Mouse (Mus musculus): ENCODE data around the gene Flt3l. TPM values are rescaled to one million over a fixed set of nuclear protein-coding genes. Genes with fewer than 3 reads are reported as not detected.

The Flt3l gene
- total RNA-seq, 1 experiment from 2014 or later, result 35.3 TPM

- ATAC-seq (replicated peaks; ENCODE audit: insufficient number of reproducible peaks, low FRiP score, low TSS enrichment, poor library complexity, severe bottlenecking), result no peak
Observed at GRCm38 (mm10) chr7:45090251-45090977, 45.8 kb downstream of the Flt3l start.

DNA sequence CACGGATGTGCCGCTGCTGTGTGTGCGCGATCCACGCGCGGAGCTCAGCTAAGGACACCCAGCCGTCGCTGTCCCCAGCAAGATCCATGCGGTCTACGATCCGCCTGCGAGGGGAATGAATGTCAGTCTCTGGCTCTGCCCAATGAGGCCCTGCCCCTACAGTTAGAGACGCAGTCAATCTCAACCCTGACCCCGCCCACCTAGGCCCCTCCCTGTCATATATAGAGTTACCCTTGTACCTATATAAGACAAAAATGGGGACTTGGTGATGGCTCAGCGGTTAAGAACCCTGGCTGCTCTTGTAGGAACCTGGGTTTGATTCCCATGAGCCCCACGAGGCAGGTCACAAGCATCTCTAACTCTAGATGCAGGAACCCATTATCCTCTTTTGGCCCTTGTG, 47.6 kb downstream of the Flt3l start:
- no peak for ATAC-seq (replicated peaks; ENCODE audit: insufficient number of reproducible peaks, low FRiP score, low TSS enrichment, poor library complexity, severe bottlenecking)

DNA sequence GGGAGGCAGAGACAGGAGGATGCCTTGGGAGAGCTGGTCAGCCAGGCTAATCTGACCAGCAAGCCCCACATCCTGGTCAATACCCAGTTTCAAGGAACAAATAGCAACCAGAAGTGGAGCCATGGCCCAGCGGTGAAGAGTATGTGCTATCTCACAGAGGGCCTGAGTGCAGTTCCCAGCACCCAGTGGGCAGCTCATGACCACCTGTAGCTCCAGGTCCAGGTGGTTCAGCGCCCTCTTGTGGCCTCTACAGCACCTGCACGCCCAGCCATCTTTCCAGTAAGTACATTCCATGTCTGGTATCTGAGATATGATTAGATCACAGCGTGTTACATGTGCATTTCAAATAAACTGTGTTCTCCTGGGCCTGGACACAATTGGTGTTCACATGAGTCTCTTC, 50.1 kb downstream of the Flt3l start:
- no peak for ATAC-seq (replicated peaks; ENCODE audit: insufficient number of reproducible peaks, low FRiP score, low TSS enrichment, poor library complexity, severe bottlenecking)

- peak; percentile 2; the same call in 1 of the 2 replicates for ATAC-seq (replicated peaks; ENCODE audit: insufficient number of reproducible peaks, low FRiP score, low TSS enrichment, poor library complexity, severe bottlenecking)
Observed at GRCm38 (mm10) chr7:45083300-45083890, 52.8 kb downstream of the Flt3l start.

DNA sequence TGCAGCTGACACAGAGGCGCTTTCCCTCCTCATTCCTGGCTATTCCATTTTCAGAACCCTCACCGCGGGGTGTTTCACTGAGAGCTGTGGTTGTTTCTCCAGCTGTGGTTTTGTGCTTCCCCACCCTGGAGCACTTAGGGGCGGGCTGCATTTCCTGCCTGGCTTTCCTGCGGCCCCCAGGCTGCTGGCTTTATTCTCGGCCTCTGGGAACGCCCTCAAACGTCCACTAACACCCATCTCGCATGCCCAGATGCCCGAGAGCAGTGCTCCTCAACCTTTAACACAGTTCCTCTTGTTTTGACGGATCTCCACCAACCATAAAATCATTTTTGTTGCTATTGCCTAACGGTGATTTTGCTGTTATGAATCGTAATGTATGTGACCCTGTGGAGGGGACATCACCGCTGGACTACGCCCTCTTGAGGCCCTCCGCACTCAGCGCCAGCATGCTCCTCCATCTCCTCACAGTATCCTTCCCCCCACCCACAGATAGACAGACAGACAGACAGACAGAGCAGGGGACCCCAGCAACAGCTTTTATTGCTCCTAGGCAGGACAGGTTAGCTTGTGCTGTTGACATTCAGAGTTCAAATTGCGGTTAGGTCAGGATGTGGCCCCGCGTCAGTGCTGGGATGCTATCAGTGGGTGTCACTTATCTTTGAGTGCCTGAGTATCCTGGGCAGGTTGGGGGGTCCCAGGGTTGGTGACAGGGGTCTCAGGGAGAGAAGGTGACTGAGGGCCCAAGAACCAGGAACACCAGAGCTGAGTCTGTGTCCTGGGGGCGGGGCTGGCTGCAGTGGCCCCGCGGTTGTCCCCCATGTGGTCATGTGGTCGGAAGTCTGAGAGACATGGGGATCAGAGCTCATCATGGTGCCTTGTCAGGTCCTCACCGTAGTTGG, 53.6 kb downstream of the Flt3l start:
- peak; percentile 82 for ATAC-seq (replicated peaks; ENCODE audit: insufficient number of reproducible peaks, low FRiP score, low TSS enrichment, poor library complexity, severe bottlenecking)

DNA sequence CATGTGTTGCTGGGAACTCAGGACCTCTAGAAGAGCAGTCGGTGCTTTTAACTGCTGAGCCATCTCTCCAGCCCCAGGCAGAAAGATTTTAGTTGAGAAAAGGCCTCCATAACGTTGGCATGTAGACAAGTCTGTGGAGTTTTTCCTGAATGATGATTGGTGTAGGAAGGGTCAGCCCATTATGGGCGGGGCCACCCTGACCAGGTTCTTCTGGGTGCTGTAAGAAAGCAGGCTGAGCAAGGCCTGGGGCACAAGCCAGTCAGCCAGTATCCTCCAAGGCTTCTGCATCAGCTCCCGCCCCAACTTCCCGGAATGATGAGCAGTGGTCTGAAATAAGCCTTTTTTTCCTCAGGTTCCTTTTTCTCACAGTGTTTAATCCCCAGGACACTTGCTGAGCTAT, 55.2 kb downstream of the Flt3l start:
- ATAC-seq (replicated peaks; ENCODE audit: insufficient number of reproducible peaks, low FRiP score, low TSS enrichment, poor library complexity, severe bottlenecking), result no peak

- peak; percentile 30; the same call in 1 of the 2 replicates for ATAC-seq (replicated peaks; ENCODE audit: insufficient number of reproducible peaks, low FRiP score, low TSS enrichment, poor library complexity, severe bottlenecking)
Observed at GRCm38 (mm10) chr7:45079856-45080255, 56.4 kb downstream of the Flt3l start.

Other genes with a start within 250 kb of the Flt3l start
- 8.2 to 15.1 TPM (median 8.9 TPM) in 3 replicates for gene Med25, start 243.7 kb downstream of the Flt3l start, total RNA-seq (2017)
- gene Fuz, start 240.4 kb downstream of the Flt3l start, total RNA-seq (2017), result 10.8 to 19.1 TPM (median 16.1 TPM) in 3 replicates
- gene Ap2a1, start 206.9 kb downstream of the Flt3l start, total RNA-seq (2017), result 10.3 to 21.7 TPM (median 21.0 TPM) in 3 replicates
- not detected in 3 replicates for gene Tsks, start 193.2 kb downstream of the Flt3l start, total RNA-seq (2017)
- not detected in 3 replicates for gene Cpt1c, start 161.6 kb downstream of the Flt3l start, total RNA-seq (2017)
- gene Prmt1, start 149.9 kb downstream of the Flt3l start, total RNA-seq (2017), result 57.2 to 80.2 TPM (median 58.1 TPM) in 3 replicates
- gene Irf3, start 138.8 kb downstream of the Flt3l start, total RNA-seq (2017), result 83.1 to 122 TPM (median 104 TPM) in 3 replicates
- 2.7 to 13.0 TPM (median 7.7 TPM) in 3 replicates for gene Bcl2l12, start 137.7 kb downstream of the Flt3l start, total RNA-seq (2017)
- 15.3 to 21.1 TPM (median 16.7 TPM) in 3 replicates for gene Scaf1, start 120.1 kb downstream of the Flt3l start, total RNA-seq (2017)
- gene Rras, start 118.5 kb downstream of the Flt3l start, total RNA-seq (2017), result 43.0 to 51.7 TPM (median 49.7 TPM) in 3 replicates
- 1.6 to 5.0 TPM (median 2.0 TPM) in 3 replicates for gene Prr12, start 83.6 kb downstream of the Flt3l start, total RNA-seq (2017)
- gene Nosip, start 74.0 kb downstream of the Flt3l start, total RNA-seq (2017), result 45.8 to 57.3 TPM (median 52.8 TPM) in 3 replicates
- gene Prrg2, start 73.8 kb downstream of the Flt3l start, total RNA-seq (2017), result 1.5 to 12.8 TPM (median 3.7 TPM) in 3 replicates
- gene Rcn3, start 44.2 kb downstream of the Flt3l start, total RNA-seq (2017), result 6.2 to 20.1 TPM (median 15.3 TPM) in 3 replicates
- 74.9 to 100 TPM (median 91.0 TPM) in 3 replicates for gene Fcgrt, start 32.6 kb downstream of the Flt3l start, total RNA-seq (2017)
- 1,164 to 1,516 TPM (median 1,507 TPM) in 3 replicates for gene Rps11, start 12.0 kb downstream of the Flt3l start, total RNA-seq (2017)
- gene Rpl13a, start 7.7 kb downstream of the Flt3l start, total RNA-seq (2017), result 2,771 to 4,251 TPM (median 4,236 TPM) in 3 replicates
- 1.5 TPM in 1 of 3 replicates, not detected in the others for gene Gm45713, start 201 bp downstream of the Flt3l start, total RNA-seq (2017)
- 23.4 to 37.8 TPM (median 26.8 TPM) in 3 replicates for gene Pih1d1, start 17.9 kb upstream of the Flt3l start, total RNA-seq (2017)
- 28.6 to 46.8 TPM (median 34.2 TPM) in 3 replicates for gene Aldh16a1, start 18.2 kb upstream of the Flt3l start, total RNA-seq (2017)
- not detected in 3 replicates for gene Slc17a7, start 27.5 kb upstream of the Flt3l start, total RNA-seq (2017)
- not detected in 3 replicates for gene Gfy, start 43.1 kb upstream of the Flt3l start, total RNA-seq (2017)
- gene Pth2, start 44.6 kb upstream of the Flt3l start, total RNA-seq (2017), result not detected in 3 replicates
- 0.75 TPM in 1 of 3 replicates, not detected in the others for gene Ccdc155, start 68.5 kb upstream of the Flt3l start, total RNA-seq (2017)
- gene Dkkl1, start 75.7 kb upstream of the Flt3l start, total RNA-seq (2017), result 4.7 to 8.7 TPM (median 6.1 TPM) in 3 replicates
- 0.48 to 2.5 TPM (median 0.64 TPM) in 3 replicates for gene Tead2, start 79.3 kb upstream of the Flt3l start, total RNA-seq (2017)
- gene Cd37, start 102.7 kb upstream of the Flt3l start, total RNA-seq (2017), result 112 to 185 TPM (median 125 TPM) in 3 replicates
- gene Slc6a16, start 104.7 kb upstream of the Flt3l start, total RNA-seq (2017), result 0.64 TPM in 1 of 3 replicates, not detected in the others
- gene Slc6a21, start 141.1 kb upstream of the Flt3l start, total RNA-seq (2017), result not detected in 3 replicates
- gene Trpm4, start 197.3 kb upstream of the Flt3l start, total RNA-seq (2017), result 9.7 to 15.3 TPM (median 10.4 TPM) in 3 replicates
- not detected in 3 replicates for gene Hrc, start 198.9 kb upstream of the Flt3l start, total RNA-seq (2017)
- 0.19 TPM in 1 of 3 replicates, not detected in the others for gene Ppfia3, start 230.6 kb upstream of the Flt3l start, total RNA-seq (2017)
- not detected in 3 replicates for gene Lin7b, start 234.2 kb upstream of the Flt3l start, total RNA-seq (2017)